Mouse (Mus musculus) lung, adult 2 months (tissue): ENCODE measurements around the gene Mcidas.

Experiments used
- CTCF ChIP-seq: fragments of 200-500 bp; IDR thresholded peaks from 2 replicates; pipeline ENCODE4 v1.5.1; 2011; ENCODE audit warnings: mild to moderate bottlenecking, low read length, control low read depth; ENCODE audit not compliant: insufficient read depth
- POLR2A ChIP-seq: fragments of 200-500 bp; IDR thresholded peaks from 2 replicates; pipeline ENCODE4 v1.6.1; 2011; ENCODE audit warnings: low read depth, mild to moderate bottlenecking, control low read depth, low read length, borderline replicate concordance; ENCODE audit errors: extremely low read depth

- TF ChIP-seq CTCF = no peak
- no peak for TF ChIP-seq POLR2A
These were observed 4.8 kb upstream of the Mcidas start for GRCm38 (mm10) chr13:112988866-112989265.
